Mouse (Mus musculus) spleen, adult 2 months (tissue): ENCODE data around the gene Msi1.

Source experiments
- CTCF ChIP-seq: fragments of 200-500 bp; IDR thresholded peaks from 2 replicates; pipeline ENCODE4 v1.5.1; 2011; ENCODE audit warnings: mild to moderate bottlenecking, inconsistent platforms; ENCODE audit not compliant: insufficient read depth, insufficient read length, insufficient replicate concordance; ENCODE audit errors: extremely low read depth
- POLR2A ChIP-seq: fragments of 200-500 bp; IDR thresholded peaks from 2 replicates; pipeline ENCODE4 v1.6.1; 2011; ENCODE audit warnings: low read depth, low read length, inconsistent platforms

GRCm38 (mm10) chr5:115483385-115483784 is 54.0 kb downstream of the Msi1 start:
- no peak for TF ChIP-seq CTCF
- TF ChIP-seq POLR2A = no peak
